Mouse (Mus musculus) brown adipose tissue, adult 24 weeks (tissue): ENCODE results near the gene Vmn2r102. TPM values are rescaled to one million over a fixed set of nuclear protein-coding genes. Genes with fewer than 3 reads are reported as not detected.

ENCODE experiments used
- H3K27ac ChIP-seq: fragments of 200-500 bp; replicated peaks from 2 replicates; pipeline ENCODE4 v1.5.1; 2012; ENCODE audit warnings: low read depth, mild to moderate bottlenecking, low read length
- H3K4me1 ChIP-seq: fragments of 200-500 bp; 2 replicates; pipeline ENCODE4 v1.6.1; 2012; ENCODE audit warnings: low read length, mixed read lengths; ENCODE audit not compliant: control insufficient read depth, insufficient read depth, insufficient read length
- H3K4me3 ChIP-seq: fragments of 200-500 bp; 2 replicates; pipeline ENCODE4 v1.5.1; 2012; ENCODE audit warnings: low read depth, mild to moderate bottlenecking, low read length, moderate library complexity; ENCODE audit not compliant: insufficient read depth
- polyA plus RNA-seq: library from polyadenylated mRNA; stranded (reverse); fragments of >200 nt; gene quantifications from 2 replicates; pipeline ENCODE4 v1.2.4, GENCODE M21; 2012; ENCODE audit not compliant: missing spikeins, insufficient read depth, insufficient read length

The Vmn2r102 gene
- polyA plus RNA-seq, result not detected in 2 replicates

- H3K4me1 ChIP-seq, result no peaks in the 10 kb centered on the region
- H3K27ac ChIP-seq, result no peak within 1 kb of the TSS
- no peak within 1 kb of the TSS for H3K4me3 ChIP-seq
Observed at GRCm38 (mm10) chr17:19660028-19660427, at the start of gene Vmn2r102. Gene Vmn2r102, plus strand, starts transcription at chr17:19660328.

GRCm38 (mm10) chr17:19629328-19629727 is 30.8 kb upstream of the Vmn2r102 start:
- no peak overlapping the region for H3K27ac ChIP-seq
- H3K4me1 ChIP-seq, result no peaks in the 10 kb centered on the region
- no peak overlapping the region for H3K4me3 ChIP-seq

- H3K4me1 ChIP-seq, result no peaks in the 10 kb centered on the region
- no peak overlapping the region for H3K27ac ChIP-seq
- no peak overlapping the region for H3K4me3 ChIP-seq
Observed at GRCm38 (mm10) chr17:19658447-19658846, 1.7 kb upstream of the Vmn2r102 start.

GRCm38 (mm10) chr17:19692062-19692461 is 31.9 kb downstream of the Vmn2r102 start:
- Histone ChIP-seq H3K27ac (no peak overlapping the region), H3K4me1 (no peaks in the 10 kb centered on the region), H3K4me3 (no peak overlapping the region)

Other genes starting within 250 kb of the Vmn2r102 start
- 0.21 TPM in 1 of 2 replicates, not detected in the other for gene Vmn2r100, start 155.6 kb upstream of the Vmn2r102 start, polyA plus RNA-seq
- not detected in 2 replicates for gene Vmn2r101, start 83.1 kb upstream of the Vmn2r102 start, polyA plus RNA-seq
- gene Vmn2r103, start 113.0 kb downstream of the Vmn2r102 start, polyA plus RNA-seq, result not detected in 2 replicates